Mouse (Mus musculus): ENCODE data around the gene Zfp652.
"Not testable (repeated sequence)": the region's sequence is repeated elsewhere in the genome, so short reads cannot be mapped to it uniquely, and the experiment has no call there.

Gene Zfp652

DNA sequence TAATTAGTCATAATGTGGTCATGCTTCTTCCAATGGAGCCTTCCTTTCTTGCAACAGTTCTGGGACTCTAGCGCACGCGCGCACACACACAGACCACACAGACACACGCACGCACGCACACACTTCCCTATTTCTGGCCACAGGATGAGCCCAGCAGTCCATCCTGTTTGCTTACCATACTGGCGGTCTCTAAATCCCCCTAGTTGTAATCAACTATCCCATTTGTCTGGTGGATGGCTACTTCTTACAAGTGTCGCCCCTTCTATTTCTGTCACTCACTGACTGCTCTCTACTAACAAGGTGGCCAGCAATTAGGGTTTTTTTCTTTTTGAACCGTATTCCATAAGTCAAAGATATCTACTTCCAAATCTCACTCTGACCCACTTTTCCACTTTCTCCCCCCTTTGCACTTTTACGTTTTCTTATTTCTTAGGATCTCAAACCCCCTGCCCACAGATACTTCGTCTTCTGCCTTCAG, 349 bp upstream of the Zfp652 start:
- peak; percentile 70 for DNase-seq

GRCm38 (mm10) chr11:95713225-95713810, 845 bp downstream of the Zfp652 start:
- peak; percentile 47 for DNase-seq

DNA sequence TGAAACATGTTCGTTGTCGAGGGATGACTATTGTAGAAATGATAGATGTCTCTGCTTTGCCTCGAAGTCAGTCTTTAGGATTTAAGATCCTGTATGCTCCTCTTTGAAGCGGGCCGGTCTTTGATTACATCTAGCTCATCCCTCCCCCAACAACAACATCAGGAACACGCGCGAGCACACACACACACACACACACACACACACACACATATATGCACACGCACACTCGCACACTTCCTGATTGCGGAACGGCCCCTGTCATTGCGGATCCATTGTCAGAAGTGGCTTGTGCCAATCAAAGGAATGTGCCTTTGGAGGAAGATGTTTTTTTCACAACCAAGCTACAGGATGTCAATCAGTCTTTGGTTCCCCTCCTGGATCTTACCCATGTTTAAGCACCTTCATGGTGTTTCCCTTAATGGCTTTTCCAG, 1.4 kb downstream of the Zfp652 start:
- DNase-seq: no peak

DNA sequence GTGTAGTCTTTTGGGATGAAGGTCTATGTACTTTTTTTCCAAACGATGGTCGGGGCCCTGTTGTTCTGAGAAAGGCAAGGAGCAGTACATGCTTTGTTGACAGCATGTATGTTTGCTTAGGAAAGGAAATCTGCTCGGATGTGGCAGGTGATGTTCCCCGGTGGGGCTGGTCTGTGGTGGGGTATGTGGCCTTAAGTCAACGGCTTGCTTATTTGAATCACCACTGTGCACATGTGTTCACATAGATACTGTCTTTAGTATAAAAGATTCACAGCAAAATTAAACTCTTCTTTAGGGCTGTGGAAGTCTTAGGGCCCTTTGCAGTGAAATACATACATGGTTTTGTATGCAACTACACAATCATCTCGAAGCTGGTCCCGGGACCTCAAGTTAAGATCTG, 1.9 kb downstream of the Zfp652 start:
- DNase-seq: no peak

DNA sequence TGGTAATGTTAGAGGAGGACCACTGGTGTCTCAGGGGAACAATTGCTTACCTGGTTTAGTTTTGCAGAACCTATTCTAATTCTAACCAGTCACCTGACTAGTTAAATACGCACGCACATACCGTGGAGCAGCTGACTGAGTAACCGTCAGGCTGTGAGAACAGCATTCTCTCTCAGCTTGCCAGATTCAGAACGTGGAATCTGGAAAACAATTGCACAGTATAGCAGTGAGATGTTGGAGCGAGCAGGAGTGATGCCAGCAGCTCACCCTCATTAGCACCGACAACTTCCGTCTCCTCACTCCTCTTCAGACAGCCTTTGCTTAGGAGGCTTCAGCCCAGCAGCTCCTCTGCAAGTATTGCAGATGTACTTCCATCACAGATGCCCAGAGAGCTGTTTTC, 3.7 kb downstream of the Zfp652 start:
- DNase-seq: peak; percentile 24

DNA sequence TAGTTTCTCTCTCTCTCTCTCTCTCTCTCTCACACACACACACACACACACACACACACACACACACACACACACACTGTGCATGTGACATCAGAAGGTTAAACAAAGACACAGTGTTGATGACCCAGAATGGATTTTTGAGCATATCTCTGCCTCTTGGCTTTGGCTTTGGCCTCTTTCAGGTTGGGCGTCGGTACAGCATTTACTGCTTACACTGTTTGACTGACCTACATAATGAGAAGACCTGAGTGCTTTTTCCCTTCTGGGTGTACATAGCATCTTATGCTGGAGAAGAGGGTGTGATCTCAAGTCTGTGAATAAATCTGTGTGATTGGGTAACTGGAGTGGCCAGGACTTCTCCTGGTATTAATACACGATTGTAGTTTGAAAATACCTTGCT, 6.9 kb downstream of the Zfp652 start:
- DNase-seq: no peak

- DNase-seq: no peak
Observed at GRCm38 (mm10) chr11:95723287-95723686, 10.8 kb downstream of the Zfp652 start, which contains the start of gene B130006D01Rik. TSS of gene B130006D01Rik (plus strand) at chr11:95723587.

DNA sequence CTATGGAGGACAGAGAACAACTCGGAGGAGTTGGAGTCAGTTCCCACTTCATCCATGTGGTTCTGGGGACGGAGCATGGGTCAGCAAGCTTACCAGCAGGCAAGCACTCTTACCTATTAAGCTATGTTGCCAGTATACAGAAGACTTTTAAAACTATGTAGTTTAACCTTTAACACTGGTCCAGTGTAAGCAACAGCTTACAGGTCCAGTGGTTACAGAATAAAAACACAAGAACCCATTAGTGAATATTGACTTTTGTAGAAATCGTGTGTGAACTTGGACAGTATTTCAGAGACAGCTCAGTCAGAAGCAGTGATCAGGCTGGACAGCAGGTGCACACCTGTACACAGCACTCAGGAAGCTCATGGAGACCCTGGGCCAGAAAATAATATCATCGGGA, 12.0 kb downstream of the Zfp652 start:
- no peak for DNase-seq

DNA sequence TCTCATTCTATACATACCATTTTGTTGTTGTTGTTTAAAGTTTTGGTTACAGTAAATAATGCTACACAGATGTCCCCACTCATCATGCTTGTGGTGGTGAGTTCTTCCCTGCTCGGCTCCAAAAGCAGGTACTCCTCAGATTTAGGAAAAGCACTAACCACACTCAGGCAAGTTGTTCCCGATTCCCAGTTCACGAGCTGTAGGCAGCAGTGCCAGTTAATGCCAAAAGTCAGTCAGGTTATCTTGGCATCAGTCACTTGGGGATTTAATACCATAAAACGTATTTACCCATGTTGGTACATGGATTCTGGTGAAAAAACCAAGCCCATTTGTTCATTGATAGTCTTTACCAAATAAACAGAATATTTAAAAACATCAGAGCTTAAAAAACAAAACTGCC, 13.7 kb downstream of the Zfp652 start:
- DNase-seq: no peak

- no peak for DNase-seq
Observed at GRCm38 (mm10) chr11:95727947-95728346, 15.5 kb downstream of the Zfp652 start.

DNA sequence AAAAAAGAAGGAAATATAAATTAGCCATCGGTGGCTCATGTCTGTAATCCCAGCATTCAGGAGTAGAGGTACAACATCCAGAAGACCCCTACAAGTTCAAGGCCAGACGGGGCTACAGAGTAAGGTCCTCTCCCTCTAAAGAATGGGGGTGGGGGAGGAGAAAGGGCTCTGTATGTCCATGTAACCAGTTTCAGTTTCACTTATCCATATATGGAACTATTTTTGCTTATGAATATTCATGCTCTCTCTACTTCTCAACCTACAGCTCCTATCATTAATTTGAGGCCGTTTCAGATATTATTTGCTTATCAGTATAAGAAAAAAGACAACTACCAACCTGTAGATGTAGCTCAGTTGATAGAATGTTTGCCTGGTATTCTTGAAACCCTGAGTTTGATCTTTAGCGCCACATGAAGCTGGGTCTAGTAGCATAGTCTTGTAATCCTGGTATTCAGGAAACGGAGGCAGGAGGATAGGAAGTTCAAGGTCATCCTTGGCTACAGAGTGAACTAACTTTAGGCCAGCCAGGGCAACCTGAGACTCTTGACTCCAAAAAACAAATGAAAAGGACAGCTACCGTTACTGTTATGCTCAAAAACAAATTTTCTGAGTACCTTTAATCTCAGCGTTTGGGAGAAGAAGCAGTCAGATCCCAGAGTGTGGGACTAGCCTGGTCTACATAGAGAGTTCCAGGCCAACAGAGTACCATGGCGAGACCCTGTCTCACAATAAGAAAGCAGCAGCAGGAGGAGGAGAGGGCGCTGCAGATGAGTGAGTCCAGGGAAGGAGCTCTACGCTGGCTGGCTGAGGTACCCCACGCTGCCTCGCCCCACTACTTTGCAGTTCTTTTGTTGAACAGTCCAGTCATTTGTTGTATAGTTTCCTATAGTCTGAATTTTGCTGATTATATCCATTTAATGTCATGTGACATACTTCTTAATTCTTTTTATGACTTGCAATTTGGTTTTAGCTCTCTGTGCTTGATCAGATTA, 16.7 kb downstream of the Zfp652 start:
- DNase-seq: no peak

- no peak for DNase-seq
Observed at GRCm38 (mm10) chr11:95734485-95734884, 22.0 kb downstream of the Zfp652 start.

- peak; percentile 55 for DNase-seq
Observed at GRCm38 (mm10) chr11:95737811-95738210, 25.3 kb downstream of the Zfp652 start.

DNA sequence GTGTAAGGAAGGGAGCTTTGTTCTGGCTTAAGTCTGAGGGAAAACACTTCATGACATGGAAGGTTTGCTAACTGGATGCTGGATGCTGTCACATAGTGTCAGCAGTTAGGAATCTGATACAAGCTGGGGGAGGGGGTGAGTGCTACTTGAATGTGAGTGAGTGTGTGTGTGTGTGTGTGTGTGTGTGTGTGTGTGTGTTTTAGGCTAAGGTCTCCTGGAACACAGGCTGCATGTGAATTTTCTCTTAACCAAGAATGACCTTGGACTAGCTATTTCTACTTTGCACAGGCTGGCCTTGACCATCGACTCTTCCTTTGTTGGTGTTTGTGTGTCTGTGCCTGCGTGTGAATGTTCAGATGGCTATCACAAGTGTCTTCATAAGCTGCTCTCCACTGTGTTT, 32.0 kb downstream of the Zfp652 start:
- no peak for DNase-seq

DNA sequence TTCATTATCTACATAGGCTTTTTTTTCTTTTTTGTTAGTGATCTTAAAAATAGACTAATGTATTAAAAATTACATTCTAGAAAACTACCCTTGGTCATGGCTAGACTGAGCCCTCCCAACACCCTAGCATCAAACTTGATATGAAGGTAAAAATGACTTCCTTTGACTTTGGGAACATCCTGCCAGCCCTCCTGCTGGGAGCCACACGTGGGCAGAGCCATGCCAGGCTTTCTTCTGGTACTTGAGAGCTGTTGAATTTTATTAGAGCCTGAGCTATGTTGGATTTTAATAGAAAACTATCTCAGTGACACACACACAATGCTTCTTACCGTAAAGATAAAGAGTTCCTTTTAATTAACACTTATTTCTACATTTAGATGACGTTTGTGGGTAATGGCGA, 34.3 kb downstream of the Zfp652 start:
- DNase-seq: no peak

DNA sequence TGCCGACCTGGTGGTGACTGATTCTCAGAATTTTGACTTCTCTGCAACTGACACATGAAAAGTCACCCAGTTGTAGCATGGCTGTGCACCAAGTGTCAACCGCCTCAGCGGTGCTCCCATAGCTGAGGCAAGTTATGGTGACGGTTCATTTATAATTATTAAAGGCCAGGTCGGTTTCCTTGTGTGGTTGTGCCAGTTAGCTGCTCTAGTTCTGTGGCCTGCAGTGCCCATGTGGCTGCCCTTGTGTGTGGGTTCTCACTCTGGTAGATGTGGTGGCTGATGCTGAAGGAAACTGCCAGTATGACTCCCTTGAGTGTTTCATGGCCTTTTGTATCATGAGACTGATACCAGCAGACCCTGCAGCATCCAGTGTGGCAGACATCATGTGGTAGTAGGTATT, 35.9 kb downstream of the Zfp652 start:
- DNase-seq: no peak

DNA sequence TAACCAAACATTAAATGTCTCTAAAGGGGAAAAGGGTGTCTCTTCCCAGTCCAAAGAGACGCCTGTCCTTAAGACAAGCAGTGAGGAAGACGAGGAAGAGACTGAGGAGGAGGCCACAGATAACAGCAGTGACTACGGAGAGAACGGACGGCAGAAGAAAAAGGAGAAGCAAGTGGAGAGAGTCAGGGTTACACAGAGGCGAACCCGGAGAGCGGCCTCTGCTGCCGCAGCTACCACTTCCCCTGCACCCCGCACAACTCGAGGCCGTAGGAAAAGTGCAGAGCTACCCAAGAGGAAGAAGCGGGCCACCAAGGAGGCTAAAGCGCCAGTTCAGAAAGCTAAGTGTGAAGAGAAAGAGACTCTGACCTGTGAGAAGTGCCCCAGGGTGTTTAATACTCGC, 37.1 kb downstream of the Zfp652 start:
- peak; percentile 44 for DNase-seq

DNA sequence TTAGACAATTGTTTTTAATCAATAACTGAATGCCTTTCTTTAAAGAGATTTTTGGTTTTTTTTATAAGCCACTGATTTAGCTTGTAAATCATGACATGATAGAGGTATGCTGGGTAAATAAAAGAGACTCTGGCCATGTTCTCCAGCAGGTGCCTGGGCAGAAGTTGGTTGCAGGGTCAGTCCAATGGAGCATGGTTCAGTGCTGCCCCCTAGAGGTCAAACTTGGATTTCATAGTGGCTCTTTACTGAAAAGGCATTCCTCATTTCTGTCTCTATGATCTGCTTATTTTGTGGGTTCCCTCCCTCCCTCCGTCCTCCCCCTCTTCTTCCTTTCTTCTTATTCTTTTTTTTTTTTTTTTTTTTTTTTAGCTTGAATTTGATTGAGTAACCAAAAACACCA, 38.5 kb downstream of the Zfp652 start:
- peak; percentile 69 for DNase-seq

- DNase-seq: not testable (repeated sequence)
Observed at GRCm38 (mm10) chr11:95755137-95755536, 42.7 kb downstream of the Zfp652 start.

- DNase-seq: no peak
Observed at GRCm38 (mm10) chr11:95760521-95760920, 48.0 kb downstream of the Zfp652 start.

GRCm38 (mm10) chr11:95762996-95763395, 50.5 kb downstream of the Zfp652 start:
- DNase-seq: no peak

- no peak for DNase-seq
Observed at GRCm38 (mm10) chr11:95764806-95765205, 52.3 kb downstream of the Zfp652 start.

- DNase-seq: no peak
Observed at GRCm38 (mm10) chr11:95765334-95765733, 52.9 kb downstream of the Zfp652 start.

DNA sequence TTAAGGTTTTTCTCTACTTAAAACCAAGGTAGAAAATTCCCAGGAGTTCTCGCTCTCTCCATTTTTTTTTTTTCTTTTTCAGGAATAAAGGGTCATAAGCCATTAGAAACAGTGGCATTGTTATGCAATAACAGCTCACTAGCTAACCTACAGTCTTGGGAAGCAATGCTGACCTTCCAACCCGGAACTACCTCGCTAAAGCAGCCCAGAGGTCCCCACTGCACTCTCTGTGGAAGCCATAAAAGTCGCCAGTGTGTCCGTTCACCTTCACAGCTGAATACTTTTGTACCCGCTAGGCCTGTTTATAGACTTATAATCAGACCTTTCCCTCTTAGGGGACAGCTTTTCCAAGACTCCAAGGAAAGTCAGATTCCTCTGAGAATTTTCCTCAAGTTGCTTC, 55.8 kb downstream of the Zfp652 start:
- DNase-seq: no peak

Data from layer of hippocampus, adult 9-11 months (tissue).